Mouse (Mus musculus): ENCODE data around the gene Esm1. TPM values are rescaled to one million over a fixed set of nuclear protein-coding genes. Genes with fewer than 3 reads are reported as not detected.
"Not testable (repeated sequence)": the region's sequence is repeated elsewhere in the genome, so short reads cannot be mapped to it uniquely, and the experiment has no call there.

Esm1 gene
- polyA plus RNA-seq, 1 experiment from 2014 or later: 0.97 TPM

- H3K36me3 ChIP-seq (ENCODE audit: control insufficient read depth, insufficient read depth, low read length): no peaks in the 10 kb centered on the region
- no peak overlapping the region for H3K9ac ChIP-seq (ENCODE audit: low read length)
- 92% methylated on average over 3 of the region's 3 CpGs for WGBS
- no peaks in the 10 kb centered on the region for H3K27me3 ChIP-seq (ENCODE audit: control insufficient read depth, insufficient read depth, low read length)
- no peaks in the 10 kb centered on the region for H3K4me1 ChIP-seq (ENCODE audit: control insufficient read depth, insufficient read depth, low read length)
- no peaks in the 10 kb centered on the region for H3K9me3 ChIP-seq (ENCODE audit: control insufficient read depth, low read length)
- DNase-seq (ENCODE audit: low spot score, missing footprints) (no peak), ATAC-seq (ENCODE audit: low FRiP score) (no peak)
- no peak overlapping the region for H3K4me3 ChIP-seq (ENCODE audit: low read depth, low read length)
- H3K4me2 ChIP-seq: no peak overlapping the region
- no peak overlapping the region for H3K27ac ChIP-seq (ENCODE audit: low read depth, low read length)
Observed at GRCm38 (mm10) chr13:113213865-113214264, 4.4 kb downstream of the Esm1 start.

DNA sequence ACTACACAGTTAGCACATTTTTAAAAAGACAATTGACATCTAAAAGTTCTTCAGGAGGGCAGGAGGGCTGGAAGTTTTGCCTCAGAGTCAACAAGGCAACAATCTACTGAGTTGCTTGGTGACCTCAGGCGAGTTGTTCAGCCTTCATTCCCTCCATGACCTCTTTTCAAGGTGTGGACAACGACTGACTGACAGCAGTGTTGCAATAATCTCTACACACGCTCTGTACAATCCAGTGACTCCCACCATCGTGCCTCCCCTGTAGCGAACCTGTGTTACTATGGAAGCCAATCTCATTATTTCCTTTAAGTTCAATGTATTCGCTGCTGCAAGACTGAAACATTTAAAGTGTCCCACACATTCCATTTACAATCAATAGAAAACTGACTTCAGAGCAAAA, 12.4 kb downstream of the Esm1 start:
- no peaks in the 10 kb centered on the region for H3K27me3 ChIP-seq (ENCODE audit: control insufficient read depth, insufficient read depth, low read length)
- no peak overlapping the region for H3K27ac ChIP-seq (ENCODE audit: low read depth, low read length)
- H3K4me3 ChIP-seq (ENCODE audit: low read depth, low read length): no peak overlapping the region
- no peaks in the 10 kb centered on the region for H3K36me3 ChIP-seq (ENCODE audit: control insufficient read depth, insufficient read depth, low read length)
- H3K4me1 ChIP-seq (ENCODE audit: control insufficient read depth, insufficient read depth, low read length): no peaks in the 10 kb centered on the region
- H3K9ac ChIP-seq (ENCODE audit: low read length): no peak overlapping the region
- H3K4me2 ChIP-seq: no peak overlapping the region
- ATAC-seq (ENCODE audit: low FRiP score) (no peak), DNase-seq (ENCODE audit: low spot score, missing footprints) (no peak)
- 75% methylated on average over 6 of the region's 6 CpGs for WGBS
- no peaks in the 10 kb centered on the region for H3K9me3 ChIP-seq (ENCODE audit: control insufficient read depth, low read length)

GRCm38 (mm10) chr13:113224105-113224504, 14.6 kb downstream of the Esm1 start:
- Histone ChIP-seq H3K36me3 (ENCODE audit: control insufficient read depth, insufficient read depth, low read length) (no peaks in the 10 kb centered on the region), H3K9me3 (ENCODE audit: control insufficient read depth, low read length) (no peaks in the 10 kb centered on the region), H3K4me3 (ENCODE audit: low read depth, low read length) (no peak overlapping the region), H3K4me2 (no peak overlapping the region), H3K27ac (ENCODE audit: low read depth, low read length) (no peak overlapping the region), H3K4me1 (ENCODE audit: control insufficient read depth, insufficient read depth, low read length) (no peaks in the 10 kb centered on the region), H3K27me3 (ENCODE audit: control insufficient read depth, insufficient read depth, low read length) (no peaks in the 10 kb centered on the region), H3K9ac (ENCODE audit: low read length) (no peak overlapping the region)
- DNase-seq (ENCODE audit: low spot score, missing footprints) (no peak), ATAC-seq (ENCODE audit: low FRiP score) (no peak)
- 10% methylated on average over 2 of the region's 2 CpGs for WGBS

- H3K27ac ChIP-seq (ENCODE audit: low read depth, low read length): no peak within 1 kb of the TSS
Observed at GRCm38 (mm10) chr13:113225811-113226210, 16.4 kb downstream of the Esm1 start, which contains the start of gene Gzmk. TSS of gene Gzmk (minus strand) at chr13:113225908.

GRCm38 (mm10) chr13:113227076-113227475, 17.6 kb downstream of the Esm1 start:
- H3K9me3 ChIP-seq (ENCODE audit: control insufficient read depth, low read length): no peaks in the 10 kb centered on the region
- no peak overlapping the region for H3K9ac ChIP-seq (ENCODE audit: low read length)
- H3K4me3 ChIP-seq (ENCODE audit: low read depth, low read length): no peak overlapping the region
- no peak for ATAC-seq (ENCODE audit: low FRiP score)
- no peaks in the 10 kb centered on the region for H3K4me1 ChIP-seq (ENCODE audit: control insufficient read depth, insufficient read depth, low read length)
- H3K27ac ChIP-seq (ENCODE audit: low read depth, low read length): no peak overlapping the region
- no peaks in the 10 kb centered on the region for H3K27me3 ChIP-seq (ENCODE audit: control insufficient read depth, insufficient read depth, low read length)
- H3K4me2 ChIP-seq: no peak overlapping the region
- no peak for DNase-seq (ENCODE audit: low spot score, missing footprints)
- no peaks in the 10 kb centered on the region for H3K36me3 ChIP-seq (ENCODE audit: control insufficient read depth, insufficient read depth, low read length)
- 81% methylated on average over 4 of the region's 4 CpGs for WGBS

More at GRCm38 (mm10) chr13:113225811-113226210, 16.4 kb downstream of the Esm1 start, which contains the start of gene Gzmk:
- Histone ChIP-seq H3K4me2 (no peak within 1 kb of the TSS), H3K9me3 (ENCODE audit: control insufficient read depth, low read length) (no peaks in the 10 kb centered on the region), H3K9ac (ENCODE audit: low read length) (no peak within 1 kb of the TSS), H3K4me1 (ENCODE audit: control insufficient read depth, insufficient read depth, low read length) (no peaks in the 10 kb centered on the region), H3K4me3 (ENCODE audit: low read depth, low read length) (no peak within 1 kb of the TSS), H3K36me3 (ENCODE audit: control insufficient read depth, insufficient read depth, low read length) (no peaks in the 10 kb centered on the region), H3K27me3 (ENCODE audit: control insufficient read depth, insufficient read depth, low read length) (no peaks in the 10 kb centered on the region)
- ATAC-seq (ENCODE audit: low FRiP score) (peak; percentile 81), DNase-seq (ENCODE audit: low spot score, missing footprints) (peak; percentile 88)
- 59% methylated on average over 7 of the region's 7 CpGs for WGBS

- 87% methylated on average over 17 of the region's 17 CpGs for WGBS
- DNase-seq (ENCODE audit: low spot score, missing footprints) (no peak), ATAC-seq (ENCODE audit: low FRiP score) (no peak)
- Histone ChIP-seq H3K9me3 (ENCODE audit: control insufficient read depth, low read length) (no peaks in the 10 kb centered on the region), H3K4me2 (no peak overlapping the region), H3K27me3 (ENCODE audit: control insufficient read depth, insufficient read depth, low read length) (no peaks in the 10 kb centered on the region), H3K4me1 (ENCODE audit: control insufficient read depth, insufficient read depth, low read length) (no peaks in the 10 kb centered on the region), H3K9ac (ENCODE audit: low read length) (no peak overlapping the region), H3K4me3 (ENCODE audit: low read depth, low read length) (no peak overlapping the region), H3K27ac (ENCODE audit: low read depth, low read length) (no peak overlapping the region), H3K36me3 (ENCODE audit: control insufficient read depth, insufficient read depth, low read length) (no peaks in the 10 kb centered on the region)
Observed at GRCm38 (mm10) chr13:113227666-113228463, 18.4 kb downstream of the Esm1 start.

GRCm38 (mm10) chr13:113242129-113242528, 32.7 kb downstream of the Esm1 start:
- H3K9ac ChIP-seq (ENCODE audit: low read length): no peak overlapping the region
- 55% methylated on average over 6 of the region's 6 CpGs for WGBS
- H3K4me3 ChIP-seq (ENCODE audit: low read depth, low read length): no peak overlapping the region
- no peaks in the 10 kb centered on the region for H3K36me3 ChIP-seq (ENCODE audit: control insufficient read depth, insufficient read depth, low read length)
- ATAC-seq (ENCODE audit: low FRiP score): no peak
- no peak for DNase-seq (ENCODE audit: low spot score, missing footprints)
- H3K9me3 ChIP-seq (ENCODE audit: control insufficient read depth, low read length): no peaks in the 10 kb centered on the region
- H3K4me1 ChIP-seq (ENCODE audit: control insufficient read depth, insufficient read depth, low read length): no peaks in the 10 kb centered on the region
- H3K4me2 ChIP-seq: no peak overlapping the region
- no peaks in the 10 kb centered on the region for H3K27me3 ChIP-seq (ENCODE audit: control insufficient read depth, insufficient read depth, low read length)
- no peak overlapping the region for H3K27ac ChIP-seq (ENCODE audit: low read depth, low read length)

GRCm38 (mm10) chr13:113245025-113245424, 35.6 kb downstream of the Esm1 start:
- DNase-seq (ENCODE audit: low spot score, missing footprints) (no peak), ATAC-seq (ENCODE audit: low FRiP score) (no peak)
- no peak overlapping the region for H3K4me3 ChIP-seq (ENCODE audit: low read depth, low read length)
- H3K4me2 ChIP-seq: no peak overlapping the region
- WGBS: 82% methylated on average over 8 of the region's 8 CpGs
- no peaks in the 10 kb centered on the region for H3K27me3 ChIP-seq (ENCODE audit: control insufficient read depth, insufficient read depth, low read length)
- no peaks in the 10 kb centered on the region for H3K4me1 ChIP-seq (ENCODE audit: control insufficient read depth, insufficient read depth, low read length)
- no peak overlapping the region for H3K27ac ChIP-seq (ENCODE audit: low read depth, low read length)
- no peaks in the 10 kb centered on the region for H3K36me3 ChIP-seq (ENCODE audit: control insufficient read depth, insufficient read depth, low read length)
- H3K9ac ChIP-seq (ENCODE audit: low read length): no peak overlapping the region
- H3K9me3 ChIP-seq (ENCODE audit: control insufficient read depth, low read length): no peaks in the 10 kb centered on the region

DNA sequence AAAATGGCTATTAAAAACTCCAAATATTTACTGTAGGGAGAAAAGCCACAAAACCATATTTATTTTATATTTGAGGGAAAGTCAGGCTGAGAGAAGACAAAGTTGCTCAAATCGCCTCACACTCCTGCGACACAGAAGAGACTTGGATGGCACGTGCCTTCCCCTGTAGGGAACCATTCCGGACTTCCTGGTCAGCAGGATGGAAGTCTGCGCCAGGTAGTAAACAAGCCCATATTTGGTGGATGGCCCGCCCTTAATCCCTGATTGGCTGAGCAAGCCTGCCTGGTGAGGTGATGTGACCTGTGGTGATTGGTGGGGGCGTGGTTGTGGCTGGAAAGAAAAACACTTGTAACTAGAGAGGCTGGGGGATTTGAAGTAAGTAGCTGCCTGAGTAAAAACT, 43.1 kb downstream of the Esm1 start:
- H3K27ac ChIP-seq (ENCODE audit: low read depth, low read length); H3K9me3 ChIP-seq (ENCODE audit: control insufficient read depth, low read length); H3K4me3 ChIP-seq (ENCODE audit: low read depth, low read length); H3K27me3 ChIP-seq (ENCODE audit: control insufficient read depth, insufficient read depth, low read length); H3K36me3 ChIP-seq (ENCODE audit: control insufficient read depth, insufficient read depth, low read length); H3K9ac ChIP-seq (ENCODE audit: low read length); H3K4me2 ChIP-seq; DNase-seq (ENCODE audit: low spot score, missing footprints); H3K4me1 ChIP-seq (ENCODE audit: control insufficient read depth, insufficient read depth, low read length); ATAC-seq (ENCODE audit: low FRiP score): not testable (repeated sequence)
- 87% methylated on average over 7 of the region's 7 CpGs for WGBS

Data from midbrain, embryonic 11.5 days (tissue).